Mouse (Mus musculus): ENCODE measurements around the gene Prepl. TPM values are rescaled to one million over a fixed set of nuclear protein-coding genes. Genes with fewer than 3 reads are reported as not detected.

Gene Prepl
- polyA plus RNA-seq (2015; fragmentation: Nextera tagmentation; extraction: Ambion mirVana), result 7.0 TPM in 2 replicates

- peak within 1 kb of the TSS; percentile 84 for H3K4me3 ChIP-seq (replicated peaks)
- no peaks in the 10 kb centered on the region for H3K27me3 ChIP-seq
- H3K27ac ChIP-seq (replicated peaks), result peak within 1 kb of the TSS; percentile 83
- no peaks in the 10 kb centered on the region for H3K9me3 ChIP-seq (replicated peaks)
- WGBS (ENCODE audit: insufficient replicate concordance), result under 1% methylated on average over 63 of the region's 63 CpGs
- ATAC-seq (ENCODE audit: insufficient read depth), result peak; percentile 98
- peak within 1 kb of the TSS; percentile 89 for H3K4me2 ChIP-seq
- 0 out of 2 replicates have a peak, but pooled peaks cover 2% of the 10 kb centered on the region for H3K36me3 ChIP-seq (replicated peaks)
- peaks cover 21% of the 10 kb centered on the region for H3K4me1 ChIP-seq (replicated peaks)
- H3K9ac ChIP-seq, result peak within 1 kb of the TSS; percentile 83
Measured at GRCm38 (mm10) chr17:85090120-85091099, at the start of gene Prepl, which contains the start of gene Camkmt. Gene Prepl (minus strand): TSS chr17:85090241. Gene Camkmt (plus strand): TSS chr17:85090552.

- H3K27me3 ChIP-seq, result no peaks in the 10 kb centered on the region
- no peak overlapping the region for H3K27ac ChIP-seq (replicated peaks)
- H3K9me3 ChIP-seq (replicated peaks), result no peaks in the 10 kb centered on the region
- no peak overlapping the region for H3K4me3 ChIP-seq (replicated peaks)
- 57% methylated on average over 1 of the region's 1 CpGs for WGBS (ENCODE audit: insufficient replicate concordance)
- H3K36me3 ChIP-seq (replicated peaks), result no peaks in the 10 kb centered on the region
- no peak for ATAC-seq (ENCODE audit: insufficient read depth)
- H3K4me2 ChIP-seq, result no peak overlapping the region
- no peak overlapping the region for H3K9ac ChIP-seq
- H3K4me1 ChIP-seq (replicated peaks), result no peaks in the 10 kb centered on the region
Measured at GRCm38 (mm10) chr17:85138393-85138792, 48.4 kb upstream of the Prepl start.

- 29% methylated on average over 4 of the region's 4 CpGs for WGBS (ENCODE audit: insufficient replicate concordance)
- H3K4me1 ChIP-seq (replicated peaks), result no peaks in the 10 kb centered on the region
- no peaks in the 10 kb centered on the region for H3K27me3 ChIP-seq
- H3K36me3 ChIP-seq (replicated peaks), result no peaks in the 10 kb centered on the region
- H3K9me3 ChIP-seq (replicated peaks), result no peaks in the 10 kb centered on the region
- no peak overlapping the region for H3K9ac ChIP-seq
- no peak for ATAC-seq (ENCODE audit: insufficient read depth)
- no peak overlapping the region for H3K27ac ChIP-seq (replicated peaks)
- H3K4me3 ChIP-seq (replicated peaks), result no peak overlapping the region
- no peak overlapping the region for H3K4me2 ChIP-seq
Measured at GRCm38 (mm10) chr17:85116643-85117042, 26.6 kb upstream of the Prepl start.

GRCm38 (mm10) chr17:85113441-85113840 is 23.4 kb upstream of the Prepl start:
- no peak overlapping the region for H3K4me3 ChIP-seq (replicated peaks)
- H3K4me1 ChIP-seq (replicated peaks), result no peaks in the 10 kb centered on the region
- no peaks in the 10 kb centered on the region for H3K27me3 ChIP-seq
- H3K27ac ChIP-seq (replicated peaks), result no peak overlapping the region
- WGBS (ENCODE audit: insufficient replicate concordance), result 73% methylated on average over 8 of the region's 8 CpGs
- no peak for ATAC-seq (ENCODE audit: insufficient read depth)
- H3K36me3 ChIP-seq (replicated peaks), result no peaks in the 10 kb centered on the region
- no peak overlapping the region for H3K9ac ChIP-seq
- H3K9me3 ChIP-seq (replicated peaks), result no peaks in the 10 kb centered on the region
- no peak overlapping the region for H3K4me2 ChIP-seq

GRCm38 (mm10) chr17:85110640-85111039 is 20.6 kb upstream of the Prepl start:
- Histone ChIP-seq H3K27ac (replicated peaks) (no peak overlapping the region), H3K27me3 (no peaks in the 10 kb centered on the region), H3K4me3 (replicated peaks) (no peak overlapping the region), H3K4me1 (replicated peaks) (no peaks in the 10 kb centered on the region), H3K4me2 (no peak overlapping the region), H3K36me3 (replicated peaks) (no peaks in the 10 kb centered on the region), H3K9me3 (replicated peaks) (no peaks in the 10 kb centered on the region), H3K9ac (no peak overlapping the region)
- WGBS (ENCODE audit: insufficient replicate concordance), result 71% methylated on average over 1 of the region's 1 CpGs
- ATAC-seq (ENCODE audit: insufficient read depth), result no peak

- Histone ChIP-seq H3K27ac (replicated peaks) (no peak overlapping the region), H3K4me3 (replicated peaks) (no peak overlapping the region), H3K9me3 (replicated peaks) (no peaks in the 10 kb centered on the region), H3K27me3 (no peaks in the 10 kb centered on the region), H3K4me2 (peak overlapping the region; percentile 16), H3K36me3 (replicated peaks) (peaks cover 10% of the 10 kb centered on the region), H3K9ac (no peak overlapping the region), H3K4me1 (replicated peaks) (peaks cover 10% of the 10 kb centered on the region)
- peak; percentile 86 for ATAC-seq (ENCODE audit: insufficient read depth)
- 11% methylated on average over 2 of the region's 2 CpGs for WGBS (ENCODE audit: insufficient replicate concordance)
Measured at GRCm38 (mm10) chr17:85103310-85103709, 13.3 kb upstream of the Prepl start.

GRCm38 (mm10) chr17:85101751-85102150 is 11.7 kb upstream of the Prepl start:
- Histone ChIP-seq H3K9ac (no peak overlapping the region), H3K27me3 (no peaks in the 10 kb centered on the region)
- no peak for ATAC-seq (ENCODE audit: insufficient read depth)

GRCm38 (mm10) chr17:85100232-85100631 is 10.2 kb upstream of the Prepl start:
- Histone ChIP-seq H3K4me3 (replicated peaks) (no peak overlapping the region), H3K27ac (replicated peaks) (no peak overlapping the region), H3K4me2 (no peak overlapping the region), H3K27me3 (no peaks in the 10 kb centered on the region), H3K9me3 (replicated peaks) (no peaks in the 10 kb centered on the region), H3K4me1 (replicated peaks) (peaks cover 10% of the 10 kb centered on the region), H3K9ac (no peak overlapping the region), H3K36me3 (replicated peaks) (peaks cover 16% of the 10 kb centered on the region)
- 75% methylated on average over 3 of the region's 3 CpGs for WGBS (ENCODE audit: insufficient replicate concordance)
- ATAC-seq (ENCODE audit: insufficient read depth), result no peak

More at GRCm38 (mm10) chr17:85101751-85102150, 11.7 kb upstream of the Prepl start:
- no peak overlapping the region for H3K4me3 ChIP-seq (replicated peaks)
- no peak overlapping the region for H3K27ac ChIP-seq (replicated peaks)
- H3K4me2 ChIP-seq, result no peak overlapping the region
- H3K9me3 ChIP-seq (replicated peaks), result no peaks in the 10 kb centered on the region
- H3K4me1 ChIP-seq (replicated peaks), result peaks cover 10% of the 10 kb centered on the region
- H3K36me3 ChIP-seq (replicated peaks), result peaks cover 16% of the 10 kb centered on the region
- WGBS (ENCODE audit: insufficient replicate concordance), result 85% methylated on average over 7 of the region's 7 CpGs

DNA sequence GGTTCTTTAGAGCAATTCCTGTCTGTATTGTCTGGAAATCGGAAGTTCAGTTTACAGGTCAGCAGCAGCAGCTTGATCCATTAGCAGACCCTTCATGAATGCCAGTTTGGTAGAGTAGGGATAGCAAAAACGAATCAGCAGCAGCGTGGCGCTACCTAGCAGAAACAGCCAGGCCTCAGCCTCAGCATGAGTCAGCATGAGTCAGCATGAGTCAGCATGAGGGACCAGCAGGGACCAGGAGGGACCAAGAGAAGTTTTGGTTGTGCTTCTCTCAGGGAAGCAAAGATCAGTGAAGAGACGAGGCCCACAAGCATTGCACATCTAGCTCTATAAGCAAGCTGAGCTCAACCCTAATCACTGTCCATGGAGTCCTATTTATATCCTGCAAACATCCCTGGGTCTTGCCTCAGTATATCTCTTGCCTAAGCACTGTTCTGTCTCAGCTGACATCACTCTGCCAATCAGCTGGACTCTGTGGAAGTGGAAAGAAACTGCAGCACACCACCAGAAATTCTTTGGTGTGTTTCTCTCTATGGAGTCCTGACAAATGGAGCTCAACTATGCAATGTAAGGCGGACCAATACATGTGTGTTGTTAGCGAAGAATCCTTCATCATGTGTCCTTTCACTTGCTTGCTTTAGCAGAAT is 8.8 kb upstream of the Prepl start:
- H3K4me3 ChIP-seq (replicated peaks), result no peak overlapping the region
- no peak overlapping the region for H3K9ac ChIP-seq
- peaks cover 10% of the 10 kb centered on the region for H3K4me1 ChIP-seq (replicated peaks)
- H3K9me3 ChIP-seq (replicated peaks), result no peaks in the 10 kb centered on the region
- H3K4me2 ChIP-seq, result no peak overlapping the region
- H3K36me3 ChIP-seq (replicated peaks), result peaks cover 16% of the 10 kb centered on the region
- 79% methylated on average over 7 of the region's 7 CpGs for WGBS (ENCODE audit: insufficient replicate concordance)
- peak; percentile 77 for ATAC-seq (ENCODE audit: insufficient read depth)
- no peaks in the 10 kb centered on the region for H3K27me3 ChIP-seq
- 0 out of 2 replicates have a peak overlapping the region, but pooled peaks have one; percentile 15 for H3K27ac ChIP-seq (replicated peaks)

DNA sequence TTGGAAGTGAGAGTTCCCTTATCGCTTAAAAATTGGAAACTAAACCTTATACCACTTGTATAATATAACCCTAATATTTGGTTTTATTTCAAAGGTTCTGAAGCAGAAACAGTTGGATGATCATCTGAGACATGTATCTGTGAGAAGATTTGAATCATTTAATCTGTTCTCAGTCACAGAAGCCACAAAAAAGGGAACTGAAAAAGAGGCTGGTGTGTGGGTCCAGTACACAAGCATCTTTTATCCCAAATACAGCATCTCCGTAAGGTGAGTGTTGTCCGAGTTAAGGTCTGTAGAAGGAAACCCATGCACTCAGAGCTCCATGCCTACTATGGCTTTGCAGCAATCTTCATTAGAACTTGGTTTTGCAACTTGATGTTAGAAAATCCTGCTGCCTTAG is 6.4 kb upstream of the Prepl start:
- no peak overlapping the region for H3K4me2 ChIP-seq
- H3K9me3 ChIP-seq (replicated peaks), result no peaks in the 10 kb centered on the region
- H3K9ac ChIP-seq, result no peak overlapping the region
- peaks cover 11% of the 10 kb centered on the region for H3K4me1 ChIP-seq (replicated peaks)
- H3K4me3 ChIP-seq (replicated peaks), result no peak overlapping the region
- WGBS (ENCODE audit: insufficient replicate concordance), result 79% methylated on average over 3 of the region's 3 CpGs
- H3K27ac ChIP-seq (replicated peaks), result no peak overlapping the region
- no peak for ATAC-seq (ENCODE audit: insufficient read depth)
- no peaks in the 10 kb centered on the region for H3K27me3 ChIP-seq
- H3K36me3 ChIP-seq (replicated peaks), result peaks cover 16% of the 10 kb centered on the region

GRCm38 (mm10) chr17:85091762-85092161 is 1.7 kb upstream of the Prepl start:
- Histone ChIP-seq H3K9ac (no peak overlapping the region), H3K4me1 (replicated peaks) (peaks cover 21% of the 10 kb centered on the region), H3K27me3 (no peaks in the 10 kb centered on the region), H3K27ac (replicated peaks) (no peak overlapping the region), H3K9me3 (replicated peaks) (no peaks in the 10 kb centered on the region), H3K4me2 (peak overlapping the region; percentile 89; the same call in 1 of the 2 replicates), H3K36me3 (replicated peaks) (0 out of 2 replicates have a peak, but pooled peaks cover 2% of the 10 kb centered on the region), H3K4me3 (replicated peaks) (no peak overlapping the region)
- 79% methylated on average over 6 of the region's 6 CpGs for WGBS (ENCODE audit: insufficient replicate concordance)
- ATAC-seq (ENCODE audit: insufficient read depth), result no peak
